Mouse (Mus musculus) neural tube, embryonic 12.5 days (tissue): ENCODE measurements around the gene Kctd2. TPM values are rescaled to one million over a fixed set of nuclear protein-coding genes. Genes with fewer than 3 reads are reported as not detected.
"Not testable (repeated sequence)": the region's sequence is repeated elsewhere in the genome, so short reads cannot be mapped to it uniquely, and the experiment has no call there.

ENCODE experiments used
- ATAC-seq: fragments of 200-750 bp; cut with Nextera tagmentation; 2 replicates; pipeline ENCODE4 v1.8.0; 2017; ENCODE audit warnings: low read depth, mild to moderate bottlenecking, moderate TSS enrichment, moderate library complexity; ENCODE audit not compliant: low FRiP score
- H3K27ac ChIP-seq: fragments of 300-500 bp; sonication (generic); 2 replicates; pipeline ENCODE4 v1.5.1; 2016
- H3K27me3 ChIP-seq: fragments of 300-500 bp; sonication (generic); replicated peaks from 2 replicates; pipeline ENCODE4 v1.6.1; 2016; ENCODE audit warnings: mild to moderate bottlenecking
- H3K36me3 ChIP-seq: fragments of 300-500 bp; sonication (generic); 2 replicates; pipeline ENCODE4 v1.6.1; 2016; ENCODE audit warnings: mild to moderate bottlenecking
- H3K4me1 ChIP-seq: fragments of 300-500 bp; sonication (generic); 2 replicates; pipeline ENCODE4 v1.6.1; 2016
- H3K4me2 ChIP-seq: fragments of 300-500 bp; sonication (generic); replicated peaks from 2 replicates; pipeline ENCODE4 v1.6.1; 2016; ENCODE audit warnings: mild to moderate bottlenecking
- H3K4me3 ChIP-seq: fragments of 300-500 bp; sonication (generic); 2 replicates; pipeline ENCODE4 v1.5.1; 2016
- H3K9ac ChIP-seq: fragments of 300-500 bp; sonication (generic); 2 replicates; pipeline ENCODE4 v1.6.1; 2016; ENCODE audit warnings: mild to moderate bottlenecking
- H3K9me3 ChIP-seq: fragments of 300-500 bp; sonication (generic); 2 replicates; pipeline ENCODE4 v1.6.1; 2016; ENCODE audit warnings: mild to moderate bottlenecking
- WGBS: fragments of 180-500 bp; shearing (Covaris S2); methylation state at CpG from one replicate; pipeline ENCODE4 v1.1.7; 2016; 5-methylcytosine and 5-hydroxymethylcytosine counted together
- polyA plus RNA-seq: library from polyadenylated mRNA; unstranded; fragments of >200 nt; fragmentation: Nextera tagmentation; extraction: Ambion mirVana; gene quantifications from 2 replicates; pipeline ENCODE4 v1.2.1, GENCODE M21; 2016

Gene Kctd2
- polyA plus RNA-seq, 1 experiment from 2014 or later, result 29.9 TPM

GRCm38 (mm10) chr11:115448998-115449397, 29.1 kb downstream of the Kctd2 start:
- Histone ChIP-seq H3K9me3 (no peaks in the 10 kb centered on the region), H3K9ac (no peak overlapping the region), H3K4me1 (no peaks in the 10 kb centered on the region), H3K27me3 (no peaks in the 10 kb centered on the region), H3K4me2 (no peak overlapping the region), H3K4me3 (no peak overlapping the region), H3K36me3 (no peaks in the 10 kb centered on the region), H3K27ac (no peak overlapping the region)
- ATAC-seq, result no peak
- 54% methylated on average over 7 of the region's 7 CpGs for WGBS

GRCm38 (mm10) chr11:115450176-115450575, 30.2 kb downstream of the Kctd2 start:
- ATAC-seq, result no peak
- Histone ChIP-seq H3K36me3 (no peaks in the 10 kb centered on the region), H3K9me3 (no peaks in the 10 kb centered on the region), H3K4me3 (no peak overlapping the region), H3K4me1 (no peaks in the 10 kb centered on the region), H3K9ac (no peak overlapping the region), H3K27me3 (no peaks in the 10 kb centered on the region), H3K4me2 (no peak overlapping the region), H3K27ac (no peak overlapping the region)
- WGBS, result 90% methylated on average over 7 of the region's 7 CpGs

- no peaks in the 10 kb centered on the region for H3K27me3 ChIP-seq
- H3K4me1 ChIP-seq, result no peaks in the 10 kb centered on the region
- H3K27ac ChIP-seq, result no peak overlapping the region
- WGBS, result 87% methylated on average over 8 of the region's 8 CpGs
- no peak overlapping the region for H3K9ac ChIP-seq
- H3K36me3 ChIP-seq, result no peaks in the 10 kb centered on the region
- no peak overlapping the region for H3K4me2 ChIP-seq
- no peak for ATAC-seq
- H3K4me3 ChIP-seq, result no peak overlapping the region
- no peaks in the 10 kb centered on the region for H3K9me3 ChIP-seq
Observed at GRCm38 (mm10) chr11:115451781-115452241, 31.9 kb downstream of the Kctd2 start.

GRCm38 (mm10) chr11:115452281-115452860, 32.4 kb downstream of the Kctd2 start:
- H3K9ac ChIP-seq, result no peak overlapping the region
- no peaks in the 10 kb centered on the region for H3K27me3 ChIP-seq
- WGBS, result 86% methylated on average over 7 of the region's 7 CpGs
- H3K4me2 ChIP-seq, result no peak overlapping the region
- H3K4me3 ChIP-seq, result no peak overlapping the region
- H3K27ac ChIP-seq, result no peak overlapping the region
- H3K9me3 ChIP-seq, result no peaks in the 10 kb centered on the region
- ATAC-seq, result no peak
- 0 out of 2 replicates have a peak, but pooled peaks cover 3% of the 10 kb centered on the region for H3K4me1 ChIP-seq
- H3K36me3 ChIP-seq, result no peaks in the 10 kb centered on the region

GRCm38 (mm10) chr11:115453306-115453705, 33.4 kb downstream of the Kctd2 start:
- no peaks in the 10 kb centered on the region for H3K9me3 ChIP-seq
- WGBS, result 69% methylated on average over 4 of the region's 4 CpGs

GRCm38 (mm10) chr11:115454822-115455221, 34.9 kb downstream of the Kctd2 start:
- H3K36me3 ChIP-seq, H3K4me1 ChIP-seq, H3K9ac ChIP-seq, H3K27me3 ChIP-seq, H3K4me3 ChIP-seq, H3K4me2 ChIP-seq, ATAC-seq, H3K27ac ChIP-seq, H3K9me3 ChIP-seq: not testable (repeated sequence)
- WGBS, result 83% methylated on average over 6 of the region's 6 CpGs

More at GRCm38 (mm10) chr11:115453306-115453705, 33.4 kb downstream of the Kctd2 start:
- Histone ChIP-seq H3K4me2 (no peak overlapping the region), H3K27ac (no peak overlapping the region), H3K36me3 (no peaks in the 10 kb centered on the region), H3K27me3 (no peaks in the 10 kb centered on the region), H3K4me3 (no peak overlapping the region), H3K4me1 (0 out of 2 replicates have a peak, but pooled peaks cover 7% of the 10 kb centered on the region), H3K9ac (no peak overlapping the region)
- no peak for ATAC-seq

- WGBS, result 86% methylated on average over 15 of the region's 15 CpGs
- Histone ChIP-seq H3K4me2 (no peak overlapping the region), H3K9me3 (no peaks in the 10 kb centered on the region), H3K27ac (no peak overlapping the region), H3K4me1 (0 out of 2 replicates have a peak, but pooled peaks cover 7% of the 10 kb centered on the region), H3K9ac (no peak overlapping the region), H3K27me3 (no peaks in the 10 kb centered on the region), H3K4me3 (no peak overlapping the region), H3K36me3 (no peaks in the 10 kb centered on the region)
- no peak for ATAC-seq
Observed at GRCm38 (mm10) chr11:115455619-115456018, 35.7 kb downstream of the Kctd2 start.

- no peaks in the 10 kb centered on the region for H3K27me3 ChIP-seq
- 89% methylated on average over 5 of the region's 5 CpGs for WGBS
- no peak overlapping the region for H3K4me2 ChIP-seq
- ATAC-seq, result no peak
- H3K36me3 ChIP-seq, result no peaks in the 10 kb centered on the region
- no peaks in the 10 kb centered on the region for H3K9me3 ChIP-seq
- H3K27ac ChIP-seq, result no peak overlapping the region
- H3K4me3 ChIP-seq, result no peak overlapping the region
- 0 out of 2 replicates have a peak, but pooled peaks cover 7% of the 10 kb centered on the region for H3K4me1 ChIP-seq
- no peak overlapping the region for H3K9ac ChIP-seq
Observed at GRCm38 (mm10) chr11:115456182-115456581, 36.3 kb downstream of the Kctd2 start.

- 45% methylated on average over 6 of the region's 6 CpGs for WGBS
- Histone ChIP-seq H3K27me3 (no peaks in the 10 kb centered on the region), H3K4me1 (0 out of 2 replicates have a peak, but pooled peaks cover 7% of the 10 kb centered on the region), H3K9ac (no peak overlapping the region), H3K9me3 (no peaks in the 10 kb centered on the region), H3K4me2 (no peak overlapping the region), H3K27ac (no peak overlapping the region), H3K4me3 (no peak overlapping the region), H3K36me3 (no peaks in the 10 kb centered on the region)
- no peak for ATAC-seq
Observed at GRCm38 (mm10) chr11:115457405-115457804, 37.5 kb downstream of the Kctd2 start.

- Histone ChIP-seq H3K4me2 (no peak overlapping the region), H3K4me1 (0 out of 2 replicates have a peak, but pooled peaks cover 7% of the 10 kb centered on the region), H3K4me3 (no peak overlapping the region), H3K9ac (no peak overlapping the region), H3K27me3 (no peaks in the 10 kb centered on the region), H3K27ac (no peak overlapping the region), H3K36me3 (no peaks in the 10 kb centered on the region), H3K9me3 (no peaks in the 10 kb centered on the region)
- WGBS, result 21% methylated on average over 8 of the region's 8 CpGs
- no peak for ATAC-seq
Observed at GRCm38 (mm10) chr11:115460976-115461375, 41.0 kb downstream of the Kctd2 start.

- WGBS, result 73% methylated on average over 5 of the region's 5 CpGs
Observed at GRCm38 (mm10) chr11:115461846-115462242, 41.9 kb downstream of the Kctd2 start.

GRCm38 (mm10) chr11:115462243-115462891, 42.4 kb downstream of the Kctd2 start, which contains the start of gene Slc16a5:
Gene Slc16a5 (plus strand): TSS chr11:115462474.
- WGBS, result 79% methylated on average over 16 of the region's 16 CpGs
- Histone ChIP-seq H3K27me3 (no peaks in the 10 kb centered on the region), H3K27ac (no peak within 1 kb of the TSS), H3K4me1 (peaks cover 7% of the 10 kb centered on the region; the same call in 1 of the 2 replicates), H3K36me3 (no peaks in the 10 kb centered on the region), H3K9me3 (no peaks in the 10 kb centered on the region), H3K9ac (no peak within 1 kb of the TSS), H3K4me2 (no peak within 1 kb of the TSS), H3K4me3 (no peak within 1 kb of the TSS)
- no peak for ATAC-seq

More at GRCm38 (mm10) chr11:115461846-115462242, 41.9 kb downstream of the Kctd2 start:
- Histone ChIP-seq H3K27ac (no peak overlapping the region), H3K27me3 (no peaks in the 10 kb centered on the region), H3K9ac (no peak overlapping the region), H3K4me1 (0 out of 2 replicates have a peak, but pooled peaks cover 7% of the 10 kb centered on the region), H3K9me3 (no peaks in the 10 kb centered on the region), H3K4me3 (no peak overlapping the region), H3K4me2 (no peak overlapping the region), H3K36me3 (no peaks in the 10 kb centered on the region)
- no peak for ATAC-seq
